ENCODE assay signal across 7 mouse cellular contexts in genomic region chr10:51553348-51554123, GRCm38 (mm10). TPM values are rescaled to one million over a fixed set of nuclear protein-coding genes. Genes with fewer than 3 reads are reported as not detected.
A peak's percentile ranks its signal among the peaks of the same experiment; 100 is the strongest.
DNase-seq lines count a peak whose midpoint lies in the region; ATAC-seq lines count a peak whose summit lies in the region.

No protein-coding gene starts in this region.

- WGBS in limb, embryonic 11.5 days = 2% methylated on average over 16 of the region's 16 CpGs
- WGBS in midbrain, embryonic 13.5 days = under 1% methylated on average over 16 of the region's 16 CpGs

- no peaks in the 10 kb centered on the region for H3K4me1 ChIP-seq in limb, embryonic 11.5 days (ENCODE audit: control insufficient read depth, insufficient read depth, low read length)
- H3K4me1 ChIP-seq in midbrain, embryonic 13.5 days (replicated peaks) = 0 out of 2 replicates have a peak, but pooled peaks cover 2% of the 10 kb centered on the region

- peak; percentile 66 for DNase-seq in adrenal gland, adult 2 months
- peak; percentile 94 for DNase-seq in embryo, embryonic 10.5 days (ENCODE audit: low spot score)
- peak; percentile 88 for DNase-seq in heart, adult 11 months
- DNase-seq in kidney, adult 11 months = peak; percentile 54
- peak; percentile 90 for DNase-seq in limb, embryonic 11.5 days (ENCODE audit: low spot score)
- DNase-seq in spleen, adult 18-20 months = peak; percentile 44 to 75

- no peaks in the 10 kb centered on the region for H3K9me3 ChIP-seq in limb, embryonic 11.5 days (ENCODE audit: control insufficient read depth, low read length)
- no peaks in the 10 kb centered on the region for H3K9me3 ChIP-seq in midbrain, embryonic 13.5 days

- H3K27ac ChIP-seq in limb, embryonic 11.5 days (replicated peaks; ENCODE audit: low read depth, low read length) = no peak overlapping the region
- H3K27ac ChIP-seq in midbrain, embryonic 13.5 days = peak overlapping the region; percentile 56; the same call in 1 of the 2 replicates

- no peaks in the 10 kb centered on the region for H3K27me3 ChIP-seq in limb, embryonic 11.5 days (ENCODE audit: control insufficient read depth, insufficient read depth, low read length)
- no peaks in the 10 kb centered on the region for H3K27me3 ChIP-seq in midbrain, embryonic 13.5 days

- H3K9ac ChIP-seq in limb, embryonic 11.5 days (ENCODE audit: low read length) = peak overlapping the region; percentile 55; the same call in 1 of the 2 replicates
- peak overlapping the region; percentile 63 for H3K9ac ChIP-seq in midbrain, embryonic 13.5 days (replicated peaks)

- H3K36me3 ChIP-seq in limb, embryonic 11.5 days (ENCODE audit: control insufficient read depth, insufficient read depth, low read length) = no peaks in the 10 kb centered on the region
- H3K36me3 ChIP-seq in midbrain, embryonic 13.5 days = no peaks in the 10 kb centered on the region

- peak; percentile 83 for ATAC-seq in limb, embryonic 11.5 days (ENCODE audit: insufficient number of reproducible peaks, low FRiP score, low TSS enrichment, low read depth)
- peak; percentile 94 for ATAC-seq in midbrain, embryonic 13.5 days

- H3K4me2 ChIP-seq in limb, embryonic 11.5 days (ENCODE audit: low read depth, severe bottlenecking) = peak overlapping the region; percentile 70
- peak overlapping the region; percentile 70 for H3K4me2 ChIP-seq in midbrain, embryonic 13.5 days (replicated peaks)

- peak overlapping the region; percentile 29 for H3K4me3 ChIP-seq in limb, embryonic 11.5 days (ENCODE audit: low read depth, low read length)
- H3K4me3 ChIP-seq in midbrain, embryonic 13.5 days (replicated peaks) = peak overlapping the region; percentile 46

RNA-seq across cellular contexts. Expression of gene Fam162b, which starts 36.8 kb away (rescaled TPM):
- not detected for total RNA-seq in adrenal gland, adult 2 months (2021)
- not detected in 2 replicates for polyA plus RNA-seq in adrenal gland, adult 2 months (2012; rRNA removed)
- 0.43 TPM in 1 of 2 replicates, not detected in the other for polyA plus RNA-seq in limb, embryonic 11.5 days (2014; fragmentation: Nextera tagmentation; extraction: Ambion mirVana)
- polyA plus RNA-seq in midbrain, embryonic 13.5 days (2015; fragmentation: Nextera tagmentation; extraction: Ambion mirVana) = 2.6 and 2.8 TPM in 2 replicates
